Mouse (Mus musculus) G1E (cell line): Measurements from ENCODE around the gene Cplx2.

Experiments used
- CTCF ChIP-seq: IDR thresholded peaks from 2 replicates; pipeline ENCODE4 v1.5.1; 2012; ENCODE audit warnings: low read depth, low read length, inconsistent platforms, mixed read lengths
- GATA1 ChIP-seq: IDR thresholded peaks from 2 replicates; pipeline ENCODE4 v1.6.1; 2012; ENCODE audit warnings: borderline replicate concordance, low read length, inconsistent platforms, mixed read lengths
- POLR2AphosphoS5 ChIP-seq: IDR thresholded peaks from 2 replicates; pipeline ENCODE4 v1.6.1; 2012; ENCODE audit warnings: low read depth, low read length, inconsistent platforms; ENCODE audit not compliant: insufficient replicate concordance

DNA sequence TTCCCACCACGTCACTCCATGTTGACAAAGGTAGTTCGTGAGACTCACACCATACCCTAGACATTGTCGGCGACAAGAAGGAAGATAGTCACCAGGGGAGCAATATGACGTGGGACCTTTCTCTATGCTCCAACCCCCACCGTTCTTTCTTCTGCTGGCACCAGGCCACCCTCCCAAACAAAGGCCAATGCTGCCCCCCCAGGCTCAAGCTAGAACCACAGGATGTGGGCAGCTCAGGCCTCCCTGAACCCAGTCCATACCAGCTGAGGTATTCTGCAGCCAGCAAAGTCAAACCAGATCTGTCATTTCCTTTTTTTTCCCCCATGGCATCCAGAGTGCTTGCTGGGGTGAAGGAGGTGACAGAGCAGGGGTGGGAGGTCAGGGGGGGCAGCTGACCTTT, 3.4 kb upstream of the Cplx2 start:
- TF ChIP-seq CTCF (no peak), GATA1 (no peak), POLR2AphosphoS5 (no peak)
